Mouse (Mus musculus): ENCODE results near the gene Exd2. TPM values are rescaled to one million over a fixed set of nuclear protein-coding genes. Genes with fewer than 3 reads are reported as not detected.

The Exd2 gene
- polyA plus RNA-seq, 1 experiment from 2014 or later: 25.3 TPM

Other genes starting within 250 kb of the Exd2 start
- gene Actn1, start 202.7 kb upstream of the Exd2 start, polyA plus RNA-seq (2015; fragmentation: Nextera tagmentation; extraction: Ambion mirVana): 35.6 and 35.7 TPM in 2 replicates
- gene Dcaf5, start 26.5 kb upstream of the Exd2 start, polyA plus RNA-seq (2015; fragmentation: Nextera tagmentation; extraction: Ambion mirVana): 13.7 and 15.3 TPM in 2 replicates
- 25.4 and 27.6 TPM in 2 replicates for gene Galnt16, start 55.2 kb downstream of the Exd2 start, polyA plus RNA-seq (2015; fragmentation: Nextera tagmentation; extraction: Ambion mirVana)
- gene Slc39a9, start 180.8 kb downstream of the Exd2 start, polyA plus RNA-seq (2015; fragmentation: Nextera tagmentation; extraction: Ambion mirVana): 23.2 and 25.8 TPM in 2 replicates
- 244 and 251 TPM in 2 replicates for gene Erh, start 181.2 kb downstream of the Exd2 start, polyA plus RNA-seq (2015; fragmentation: Nextera tagmentation; extraction: Ambion mirVana)
- gene Plekhd1, start 229.5 kb downstream of the Exd2 start, polyA plus RNA-seq (2015; fragmentation: Nextera tagmentation; extraction: Ambion mirVana): 0.32 and 0.39 TPM in 2 replicates